Mouse (Mus musculus): ENCODE data around the gene Gm11565.
"Not testable (repeated sequence)": the region's sequence is repeated elsewhere in the genome, so short reads cannot be mapped to it uniquely, and the experiment has no call there.

Gene Gm11565

DNA sequence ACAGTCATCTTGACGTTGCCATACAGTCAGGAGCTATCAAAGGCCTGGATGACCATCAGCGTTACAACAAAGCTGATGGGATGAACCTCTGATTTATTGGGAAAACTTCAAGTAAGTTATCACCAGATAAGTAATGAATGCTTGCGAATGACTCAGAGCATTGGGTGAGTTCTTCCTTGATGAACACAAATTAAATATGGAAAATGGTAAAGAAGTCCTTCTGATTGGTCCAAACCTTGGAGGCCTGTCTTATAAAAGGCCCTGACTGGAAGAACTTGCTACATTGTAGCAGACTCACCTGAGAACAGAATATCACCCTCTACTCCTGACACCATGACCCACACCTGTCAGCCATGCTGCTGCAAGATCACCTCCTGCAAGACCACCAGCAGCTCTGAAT, at the start of gene Gm11565:
Gene Gm11565, plus strand, starts transcription at position 301 of the 400 bp plus-strand sequence.
- DNase-seq, result no peak

DNA sequence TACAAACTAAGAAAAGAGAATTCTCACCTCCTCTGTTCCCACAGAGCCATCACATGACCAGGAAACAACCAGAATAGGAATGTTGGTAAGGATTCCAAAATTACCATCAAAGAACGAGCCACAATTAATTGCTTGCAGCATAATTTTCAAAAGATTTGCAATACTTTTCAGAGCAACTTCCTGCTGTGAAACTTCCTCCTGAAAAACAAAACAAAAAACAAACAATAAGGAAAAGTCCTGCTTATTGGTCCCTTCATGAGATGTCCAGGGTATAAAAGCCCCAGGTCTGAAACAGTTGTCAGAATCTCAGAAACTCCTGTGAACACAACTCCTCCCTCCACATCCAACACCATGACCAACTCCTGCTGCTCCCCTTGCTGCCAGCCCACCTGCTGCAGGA, 41.5 kb upstream of the Gm11565 start, which contains the start of gene Krtap9-1:
Gene Krtap9-1, plus strand, starts transcription at position 301 of the 400 bp plus-strand sequence.
- not testable (repeated sequence) for DNase-seq

DNA sequence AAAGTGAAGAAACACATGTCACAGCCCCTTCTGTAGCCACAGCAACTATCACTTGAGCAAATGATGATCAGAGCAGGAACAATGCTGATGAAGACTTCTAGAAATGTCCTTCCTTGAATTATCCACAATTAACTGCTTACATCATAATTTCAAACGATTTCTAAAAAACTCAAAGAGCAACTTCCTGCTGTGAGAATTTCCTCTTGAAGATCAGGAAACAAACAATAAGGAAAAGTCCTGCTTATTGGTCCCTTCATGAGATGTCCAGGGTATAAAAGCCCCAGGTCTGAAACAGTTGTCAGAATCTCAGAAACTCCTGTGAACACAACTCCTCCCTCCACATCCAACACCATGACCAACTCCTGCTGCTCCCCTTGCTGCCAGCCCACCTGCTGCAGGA, 35.7 kb upstream of the Gm11565 start, which contains the start of gene Gm11567:
Gene Gm11567, plus strand, starts transcription at position 301 of the 400 bp plus-strand sequence.
- DNase-seq, result not testable (repeated sequence)

DNA sequence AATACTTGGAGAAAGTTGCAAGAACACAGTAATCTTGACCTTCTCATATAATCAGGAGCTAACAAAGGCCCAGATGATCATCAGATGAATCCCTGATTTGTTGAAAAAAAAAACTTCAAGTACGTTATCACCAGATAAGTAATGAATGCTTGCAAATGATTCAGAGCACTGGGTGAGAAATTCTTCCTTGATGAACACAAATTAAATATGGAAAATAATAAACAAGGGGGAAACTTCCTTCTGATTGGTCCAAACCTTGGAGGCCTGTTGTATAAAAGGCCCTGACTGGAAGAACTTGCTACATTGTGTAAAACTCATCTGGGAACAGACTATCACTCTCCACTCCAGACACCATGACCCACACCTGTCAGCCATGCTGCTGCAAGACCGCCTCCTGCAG, 6.9 kb upstream of the Gm11565 start, which contains the start of gene Krtap31-1:
Gene Krtap31-1, plus strand, starts transcription at position 301 of the 400 bp plus-strand sequence.
- DNase-seq, result no peak

DNA sequence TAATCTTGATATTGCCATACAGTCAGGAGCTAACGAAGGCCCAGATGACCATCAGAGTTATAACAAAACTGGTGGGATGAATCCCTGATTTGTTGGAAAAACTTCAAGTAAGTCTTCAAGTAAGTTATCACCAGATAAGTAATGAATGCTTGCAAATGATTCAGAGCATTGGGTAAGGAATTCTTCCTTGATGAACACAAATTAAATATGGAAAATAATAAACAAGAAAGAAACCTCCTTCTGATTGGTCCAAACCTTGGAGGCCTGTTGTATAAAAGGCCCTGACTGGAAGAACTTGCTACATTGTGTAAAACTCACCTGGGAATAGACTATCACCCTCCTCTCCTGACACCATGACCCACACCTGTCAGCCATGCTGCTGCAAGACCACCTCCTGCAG, 21.4 kb downstream of the Gm11565 start, which contains the start of gene Krtap31-2:
Gene Krtap31-2, plus strand, starts transcription at position 301 of the 400 bp plus-strand sequence.
- no peak for DNase-seq

DNA sequence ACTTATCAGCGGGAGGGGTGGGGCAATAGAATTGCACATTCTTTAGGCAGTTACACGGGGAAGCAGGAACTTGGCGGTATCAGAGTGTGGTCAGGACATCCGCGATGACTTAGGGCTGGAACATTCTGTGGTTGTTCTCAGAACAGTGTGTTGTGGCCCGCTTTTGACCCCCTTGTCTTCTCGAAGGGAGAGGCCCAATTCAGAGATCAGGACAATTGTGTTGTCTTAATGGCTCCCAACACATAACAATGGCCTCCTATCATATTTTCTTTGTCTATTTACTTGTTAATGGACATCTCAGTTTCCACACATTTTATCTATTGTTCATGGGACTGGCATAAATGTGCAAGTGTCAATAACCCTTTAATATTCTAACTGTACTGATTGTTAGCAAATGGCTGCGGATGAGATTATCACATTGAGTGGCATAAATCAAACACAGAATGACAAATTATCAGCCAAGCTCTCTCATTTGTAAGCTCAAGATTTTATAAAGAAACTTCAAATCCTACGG, 23.3 kb downstream of the Gm11565 start:
- no peak for DNase-seq

DNA sequence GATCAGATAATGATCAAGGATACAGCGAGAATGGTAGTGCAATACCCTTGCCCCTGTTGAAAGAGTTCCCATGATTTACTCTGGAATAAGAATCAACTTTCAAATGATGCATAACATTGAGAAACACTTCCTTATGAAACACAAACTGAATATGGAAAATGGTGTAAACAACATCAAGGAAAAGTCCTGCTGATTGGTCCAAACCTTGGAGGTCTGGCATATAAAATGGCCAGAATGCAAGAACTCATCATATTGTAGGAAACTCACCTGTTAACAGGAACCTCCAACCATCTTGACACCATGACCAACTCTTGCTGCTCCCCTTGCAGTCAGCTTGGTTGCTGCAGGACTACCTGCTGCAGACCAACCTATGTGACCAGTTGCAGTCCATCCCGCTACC, 33.6 kb downstream of the Gm11565 start, which contains the start of gene Krtap9-5:
Gene Krtap9-5, plus strand, starts transcription at position 301 of the 400 bp plus-strand sequence.
- DNase-seq, result no peak

DNA sequence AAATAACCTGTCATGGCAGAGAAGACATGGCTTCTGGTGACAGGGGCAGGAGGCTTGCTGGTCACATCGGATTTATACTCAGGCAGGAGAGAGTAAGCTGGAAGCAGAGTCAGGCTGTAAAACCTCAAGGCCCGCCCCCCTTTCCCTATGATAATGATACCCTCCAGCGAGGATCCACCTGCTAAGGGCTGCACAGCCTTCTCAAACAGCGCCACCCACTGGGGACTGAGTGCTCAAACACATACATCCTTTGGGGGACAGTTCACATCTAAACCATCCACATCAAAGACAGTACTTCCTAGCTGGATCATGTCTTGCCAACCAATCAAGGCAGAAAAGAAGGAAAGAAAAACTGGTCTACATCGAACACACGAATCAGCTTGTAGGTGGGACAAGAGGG, 49.7 kb downstream of the Gm11565 start:
- no peak for DNase-seq

Measured in kidney, postnatal 10 days (tissue).